Mouse (Mus musculus) olfactory bulb, adult 2 months (tissue): ENCODE measurements around the gene Plod2. TPM values are rescaled to one million over a fixed set of nuclear protein-coding genes. Genes with fewer than 3 reads are reported as not detected.

Source experiments
- H3K27ac ChIP-seq: fragments of 200-500 bp; 2 replicates; pipeline ENCODE4 v1.5.1; 2012; ENCODE audit warnings: low read depth, low read length; ENCODE audit not compliant: insufficient read depth
- H3K4me1 ChIP-seq: fragments of 200-500 bp; 2 replicates; pipeline ENCODE4 v1.6.1; 2012; ENCODE audit warnings: low read length; ENCODE audit not compliant: control insufficient read depth, insufficient read depth
- H3K4me3 ChIP-seq: fragments of 200-500 bp; 2 replicates; pipeline ENCODE4 v1.5.1; 2012; ENCODE audit warnings: mild to moderate bottlenecking, low read depth, low read length, moderate library complexity; ENCODE audit not compliant: insufficient read depth
- CTCF ChIP-seq: fragments of 200-500 bp; IDR thresholded peaks from 2 replicates; pipeline ENCODE4 v1.5.1; 2012; ENCODE audit warnings: low read depth, mild to moderate bottlenecking, low read length, moderate library complexity; ENCODE audit not compliant: insufficient read depth
- POLR2A ChIP-seq: fragments of 200-500 bp; IDR thresholded peaks from 2 replicates; pipeline ENCODE4 v1.6.1; 2012; ENCODE audit warnings: mild to moderate bottlenecking, low read depth, low read length, moderate library complexity; ENCODE audit not compliant: insufficient read depth
- WGBS: fragments of 180-500 bp; shearing (Covaris S2); methylation state at CpG from one replicate; pipeline ENCODE4 v1.1.7; 2018; 5-methylcytosine and 5-hydroxymethylcytosine counted together
- polyA plus RNA-seq: library from polyadenylated mRNA; stranded (reverse); fragments of >200 nt; gene quantifications from 2 replicates; pipeline ENCODE4 v1.2.4, GENCODE M21; 2012; ENCODE audit warnings: low replicate concordance; ENCODE audit not compliant: missing spikeins, insufficient read depth, insufficient read length

The Plod2 gene
- polyA plus RNA-seq, 1 experiment = not detected

GRCm38 (mm10) chr9:92550981-92551380 is 9.0 kb downstream of the Plod2 start:
- WGBS = 73% methylated on average over 2 of the region's 2 CpGs
- TF ChIP-seq POLR2A (no peak), CTCF (no peak)

GRCm38 (mm10) chr9:92551666-92552065 is 9.6 kb downstream of the Plod2 start:
- WGBS = 94% methylated on average over 4 of the region's 4 CpGs
- Histone ChIP-seq H3K4me3 (no peak overlapping the region), H3K4me1 (no peaks in the 10 kb centered on the region), H3K27ac (no peak overlapping the region)
- TF ChIP-seq POLR2A (no peak), CTCF (no peak)

More at GRCm38 (mm10) chr9:92550981-92551380, 9.0 kb downstream of the Plod2 start:
- Histone ChIP-seq H3K4me1 (no peaks in the 10 kb centered on the region), H3K27ac (no peak overlapping the region), H3K4me3 (no peak overlapping the region)

DNA sequence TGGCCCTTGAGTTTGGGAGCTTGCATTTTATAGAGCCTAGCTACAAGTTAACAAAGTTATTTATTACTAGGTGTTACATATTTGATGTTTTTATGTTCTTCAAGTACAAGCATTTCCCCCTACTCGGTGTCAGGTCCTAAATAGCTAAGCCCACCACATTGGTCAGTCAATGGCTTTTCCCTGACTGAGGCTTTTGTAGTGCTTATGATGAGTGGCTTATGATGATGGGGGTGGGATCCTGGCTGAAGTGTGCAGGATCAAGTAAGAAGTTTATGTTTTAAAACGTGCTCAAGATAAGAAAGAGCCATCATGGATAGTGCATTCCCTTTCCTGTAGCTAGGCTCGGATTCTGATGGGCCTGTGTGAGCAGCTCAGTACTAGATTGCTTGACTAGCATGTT is 10.7 kb downstream of the Plod2 start:
- WGBS = 90% methylated on average over 3 of the region's 3 CpGs
- H3K4me3 ChIP-seq = no peak overlapping the region
- H3K27ac ChIP-seq = no peak overlapping the region
- TF ChIP-seq CTCF (no peak), POLR2A (no peak)
- H3K4me1 ChIP-seq = no peaks in the 10 kb centered on the region

DNA sequence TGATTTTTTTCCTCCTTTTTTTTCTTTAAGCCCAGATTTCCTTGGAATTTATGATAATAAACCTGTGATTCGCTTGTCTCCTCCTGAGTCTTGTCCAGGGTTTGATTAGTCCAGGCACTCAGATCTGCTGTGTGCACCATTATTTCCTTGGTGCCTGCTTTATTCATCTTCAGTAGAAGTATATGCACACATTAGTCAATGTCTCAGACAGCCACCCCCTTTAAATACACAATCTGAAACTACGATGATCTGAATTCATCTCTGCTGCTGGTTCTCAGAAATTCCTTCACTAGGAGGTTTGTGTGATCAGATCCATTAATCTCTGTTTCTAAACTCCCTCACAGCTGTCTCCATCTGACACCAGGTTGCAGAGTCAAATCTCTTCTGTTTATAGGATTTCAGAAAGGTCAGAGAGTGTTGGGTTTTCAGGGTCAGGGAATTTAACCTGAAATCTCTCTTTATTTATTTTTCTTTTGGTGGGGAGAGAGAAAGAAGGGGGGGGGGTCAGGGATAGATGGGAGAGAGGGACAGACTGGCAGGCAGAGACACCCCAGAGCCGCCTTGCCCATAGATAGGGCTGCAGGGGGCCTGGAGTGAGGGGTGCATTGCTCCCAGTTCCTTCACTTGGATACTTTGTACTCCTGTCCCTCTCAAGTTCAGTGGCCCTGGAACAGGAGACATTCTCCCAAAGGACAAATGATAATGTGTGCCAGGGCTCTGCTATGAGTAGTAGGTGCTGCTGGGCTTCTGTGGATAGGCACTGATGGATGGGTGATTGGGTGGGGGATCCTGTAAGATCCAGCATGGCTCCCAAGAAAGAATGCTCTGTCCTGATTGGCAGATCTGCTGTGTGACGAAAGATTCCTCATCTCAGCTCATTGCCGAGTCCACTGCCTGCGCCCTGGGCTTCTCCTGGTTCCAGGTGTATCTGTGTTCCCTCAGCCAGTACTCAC is 13.3 kb downstream of the Plod2 start:
- 94% methylated on average over 6 of the region's 6 CpGs for WGBS
- no peak overlapping the region for H3K27ac ChIP-seq
- TF ChIP-seq CTCF (no peak), POLR2A (no peak)
- no peak overlapping the region for H3K4me3 ChIP-seq
- H3K4me1 ChIP-seq = no peaks in the 10 kb centered on the region

- no peak overlapping the region for H3K4me3 ChIP-seq
- TF ChIP-seq CTCF (no peak), POLR2A (no peak)
- no peak overlapping the region for H3K27ac ChIP-seq
- 83% methylated on average over 8 of the region's 8 CpGs for WGBS
- no peaks in the 10 kb centered on the region for H3K4me1 ChIP-seq
These were observed 17.7 kb downstream of the Plod2 start for GRCm38 (mm10) chr9:92559750-92560149.

DNA sequence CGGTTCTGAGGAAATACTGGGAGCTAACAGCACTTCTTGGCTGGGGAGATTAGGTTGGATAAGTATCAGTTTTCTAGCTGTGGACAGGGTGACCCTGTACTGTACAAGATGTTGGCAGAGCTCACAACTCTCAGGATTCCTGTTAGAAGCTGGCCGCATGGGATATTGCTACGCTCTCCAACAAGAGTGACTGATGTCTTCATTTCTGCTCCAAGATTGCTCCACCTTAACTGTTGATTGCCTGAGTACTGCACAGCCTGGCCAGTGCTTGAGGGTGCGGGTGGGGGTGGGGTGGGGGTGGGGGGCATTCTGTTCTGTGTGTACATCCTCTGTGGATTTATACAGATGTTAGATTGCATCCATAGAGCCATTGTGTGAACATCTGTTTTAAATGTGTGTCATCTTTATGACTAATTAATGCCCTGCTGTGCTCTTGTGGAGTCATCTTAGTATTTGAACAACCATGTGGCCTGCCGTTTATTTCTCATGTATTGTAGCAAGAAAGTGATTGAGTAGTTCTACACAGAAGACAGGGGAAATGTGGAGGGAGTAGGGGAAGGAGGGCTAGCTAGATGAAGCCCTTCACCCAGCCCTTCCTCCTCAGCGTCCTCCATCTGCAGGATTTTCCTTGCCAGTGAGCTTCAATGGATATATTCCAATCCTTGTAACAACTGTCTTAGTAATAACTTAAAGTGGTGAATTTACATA is 19.0 kb downstream of the Plod2 start:
- WGBS = 53% methylated on average over 6 of the region's 6 CpGs
- Histone ChIP-seq H3K4me3 (no peak overlapping the region), H3K27ac (no peak overlapping the region), H3K4me1 (no peaks in the 10 kb centered on the region)
- TF ChIP-seq CTCF (no peak), POLR2A (no peak)

GRCm38 (mm10) chr9:92562416-92562815 is 20.4 kb downstream of the Plod2 start:
- no peaks in the 10 kb centered on the region for H3K4me1 ChIP-seq
- TF ChIP-seq CTCF (no peak), POLR2A (no peak)
- no peak overlapping the region for H3K27ac ChIP-seq
- 83% methylated on average over 5 of the region's 5 CpGs for WGBS
- H3K4me3 ChIP-seq = no peak overlapping the region

DNA sequence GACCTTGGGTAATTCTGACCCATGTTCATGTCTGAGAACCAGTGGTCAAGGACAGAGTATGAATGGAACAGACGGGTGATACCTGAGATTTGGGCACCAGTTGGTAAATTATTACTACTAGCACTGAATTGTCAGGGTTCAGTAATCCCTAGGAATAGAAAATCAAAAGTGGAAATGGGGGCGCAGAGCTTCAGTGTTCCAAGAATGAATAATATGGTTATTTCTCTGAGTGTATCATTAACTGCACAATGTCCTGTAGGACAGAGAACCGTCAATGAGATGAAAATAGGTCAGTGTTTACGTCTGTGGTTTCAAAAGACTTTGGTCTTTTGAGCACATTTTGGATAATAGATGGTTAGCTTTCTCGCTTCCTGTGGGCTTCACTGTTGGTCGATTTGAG is 21.3 kb downstream of the Plod2 start:
- Histone ChIP-seq H3K4me1 (no peaks in the 10 kb centered on the region), H3K27ac (no peak overlapping the region), H3K4me3 (no peak overlapping the region)
- WGBS = 73% methylated on average over 6 of the region's 6 CpGs
- TF ChIP-seq POLR2A (no peak), CTCF (no peak)

DNA sequence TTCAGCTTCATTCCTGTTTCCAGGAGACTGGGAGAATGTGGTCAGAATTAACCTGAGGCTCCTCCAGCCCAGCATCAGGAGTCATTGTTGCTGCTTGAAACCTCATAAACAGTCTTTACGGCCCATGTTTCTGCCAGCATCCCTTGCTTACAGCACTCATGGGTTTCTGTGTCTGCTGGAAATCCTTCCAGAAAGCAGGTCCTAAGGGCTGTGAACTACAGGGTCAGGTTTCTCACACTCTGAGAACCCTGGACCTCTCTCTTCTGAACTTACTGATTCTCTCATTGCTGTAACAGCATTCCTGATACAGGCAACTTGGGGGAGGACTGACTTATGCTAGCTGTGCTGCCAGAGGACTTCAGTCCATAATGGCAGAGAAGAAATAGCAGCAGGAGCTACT is 22.4 kb downstream of the Plod2 start:
- H3K4me1 ChIP-seq = no peaks in the 10 kb centered on the region
- H3K27ac ChIP-seq = no peak overlapping the region
- WGBS = 97% methylated on average over 1 of the region's 1 CpGs
- no peak overlapping the region for H3K4me3 ChIP-seq
- no peak for TF ChIP-seq CTCF
- no peak for TF ChIP-seq POLR2A
